Mouse (Mus musculus) heart, embryonic 16.5 days (tissue): Measurements from ENCODE around the gene Gpr158. TPM values are rescaled to one million over a fixed set of nuclear protein-coding genes. Genes with fewer than 3 reads are reported as not detected.

Experiments
- ATAC-seq: fragments of 200-750 bp; cut with Nextera tagmentation; replicated peaks from 2 replicates; pipeline ENCODE4 v1.8.0; 2017; ENCODE audit warnings: moderate number of reproducible peaks; ENCODE audit not compliant: insufficient read depth, low FRiP score; ENCODE audit errors: extremely low read depth
- H3K27ac ChIP-seq: fragments of 300-500 bp; sonication (generic); 2 replicates; pipeline ENCODE4 v1.5.1; 2014; ENCODE audit warnings: mild to moderate bottlenecking, low read length, control low read depth, moderate library complexity
- H3K27me3 ChIP-seq: fragments of 300-500 bp; sonication (generic); 2 replicates; pipeline ENCODE4 v1.6.1; 2014; ENCODE audit warnings: low read length, mixed read lengths; ENCODE audit not compliant: control insufficient read depth, insufficient read depth
- H3K36me3 ChIP-seq: fragments of 300-500 bp; sonication (generic); 2 replicates; pipeline ENCODE4 v1.6.1; 2014; ENCODE audit not compliant: control insufficient read depth, insufficient read depth
- H3K4me1 ChIP-seq: fragments of 300-500 bp; sonication (generic); 2 replicates; pipeline ENCODE4 v1.6.1; 2014; ENCODE audit warnings: low read length, mixed read lengths; ENCODE audit not compliant: control insufficient read depth, insufficient read depth
- H3K4me2 ChIP-seq: fragments of 300-500 bp; sonication (generic); 2 replicates; pipeline ENCODE4 v1.6.1; 2014; ENCODE audit warnings: low read depth, mild to moderate bottlenecking, control low read depth, low read length
- H3K4me3 ChIP-seq: fragments of 300-500 bp; sonication (generic); 2 replicates; pipeline ENCODE4 v1.5.1; 2014; ENCODE audit warnings: mild to moderate bottlenecking, control low read depth, low read length
- H3K9ac ChIP-seq: fragments of 300-500 bp; sonication (generic); 2 replicates; pipeline ENCODE4 v1.6.1; 2014; ENCODE audit warnings: low read length, control low read depth
- H3K9me3 ChIP-seq: fragments of 300-500 bp; sonication (generic); replicated peaks from 2 replicates; pipeline ENCODE4 v1.6.1; 2016; ENCODE audit warnings: low read length; ENCODE audit not compliant: control insufficient read depth
- WGBS: fragments of 180-500 bp; shearing (Covaris S2); extraction: QIAGEN DNeasy Blood & Tissue Kit; methylation state at CpG from one replicate; pipeline ENCODE4 v1.1.7; 2014; 5-methylcytosine and 5-hydroxymethylcytosine counted together
- polyA plus RNA-seq: library from polyadenylated mRNA; unstranded; fragments of >200 nt; fragmentation: Nextera tagmentation; extraction: Ambion mirVana; gene quantifications from 2 replicates; pipeline ENCODE4 v1.2.1, GENCODE M21; 2015

Gene Gpr158
- polyA plus RNA-seq = 0.02 and 0.03 TPM in 2 replicates

DNA sequence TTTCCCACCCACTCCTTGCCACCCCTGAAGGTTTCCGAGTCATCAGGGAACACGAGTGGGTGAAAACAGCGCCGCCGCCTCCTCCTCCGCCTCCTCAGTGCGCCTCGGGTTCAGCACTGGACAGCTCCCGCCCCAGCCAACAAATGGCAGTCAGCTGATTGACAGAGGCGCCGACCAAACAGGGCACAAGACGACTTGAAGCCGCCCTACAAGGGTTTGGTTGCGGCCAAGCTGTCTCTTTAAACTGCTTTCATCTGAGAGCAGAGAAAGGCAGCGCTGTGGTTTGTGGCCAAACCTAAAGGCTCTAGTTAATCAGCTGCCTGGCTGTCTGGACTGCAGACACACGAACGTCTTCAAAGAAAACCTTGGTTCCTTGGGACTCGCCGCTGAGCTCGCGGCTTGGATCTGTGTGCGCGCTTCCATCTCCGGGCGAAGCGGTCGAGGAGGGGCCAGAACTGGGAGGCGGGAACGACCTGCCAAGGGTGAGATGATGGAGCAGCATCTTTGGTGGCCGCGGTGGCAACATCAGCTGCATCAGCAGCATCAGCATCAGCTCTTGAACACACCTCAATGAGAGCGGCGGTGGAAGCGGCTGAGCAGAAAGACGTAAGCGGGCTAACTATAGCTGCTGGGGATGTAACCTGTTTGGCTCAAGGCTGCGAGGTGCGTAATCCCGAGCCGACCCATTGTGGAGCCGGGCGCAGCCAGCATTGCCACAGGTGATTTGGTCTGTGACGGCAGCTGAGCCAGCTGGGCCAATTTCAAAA lies at the start of gene Gpr158:
TSS of gene Gpr158 (plus strand) at position 198 of the 767 bp plus-strand sequence.
- Histone ChIP-seq H3K27me3 (peaks cover 33% of the 10 kb centered on the region), H3K9me3 (no peaks in the 10 kb centered on the region), H3K27ac (no peak within 1 kb of the TSS), H3K9ac (no peak within 1 kb of the TSS), H3K4me2 (peak within 1 kb of the TSS; percentile 61), H3K4me1 (no peaks in the 10 kb centered on the region), H3K36me3 (no peaks in the 10 kb centered on the region), H3K4me3 (peak within 1 kb of the TSS; percentile 39)
- peak; percentile 85 for ATAC-seq
- 3% methylated on average over 43 of the region's 43 CpGs for WGBS

DNA sequence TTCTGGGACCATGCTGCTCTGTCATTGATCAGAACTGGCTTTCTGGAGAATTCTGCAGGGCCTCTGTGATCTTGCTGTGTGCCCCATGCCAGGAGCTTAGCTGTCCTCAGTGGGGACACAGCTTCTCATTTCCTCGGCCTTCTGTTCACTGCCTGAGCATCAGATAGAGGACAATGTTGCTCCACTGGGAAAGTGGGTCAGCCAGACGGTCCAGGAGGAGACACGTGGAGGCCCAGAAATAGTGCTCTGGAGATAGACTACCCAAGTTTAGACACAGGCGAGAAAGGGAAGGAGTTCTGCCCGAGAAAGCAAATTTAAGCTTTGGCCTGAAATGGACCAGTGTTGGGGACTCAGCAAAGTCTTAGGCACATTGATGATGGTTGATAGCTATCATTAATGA lies 23.5 kb upstream of the Gpr158 start:
- H3K4me2 ChIP-seq = no peak overlapping the region
- H3K36me3 ChIP-seq = no peaks in the 10 kb centered on the region
- H3K27ac ChIP-seq = no peak overlapping the region
- no peak for ATAC-seq
- no peaks in the 10 kb centered on the region for H3K27me3 ChIP-seq
- 48% methylated on average over 5 of the region's 5 CpGs for WGBS
- H3K4me1 ChIP-seq = no peaks in the 10 kb centered on the region
- no peaks in the 10 kb centered on the region for H3K9me3 ChIP-seq
- no peak overlapping the region for H3K9ac ChIP-seq
- H3K4me3 ChIP-seq = no peak overlapping the region

DNA sequence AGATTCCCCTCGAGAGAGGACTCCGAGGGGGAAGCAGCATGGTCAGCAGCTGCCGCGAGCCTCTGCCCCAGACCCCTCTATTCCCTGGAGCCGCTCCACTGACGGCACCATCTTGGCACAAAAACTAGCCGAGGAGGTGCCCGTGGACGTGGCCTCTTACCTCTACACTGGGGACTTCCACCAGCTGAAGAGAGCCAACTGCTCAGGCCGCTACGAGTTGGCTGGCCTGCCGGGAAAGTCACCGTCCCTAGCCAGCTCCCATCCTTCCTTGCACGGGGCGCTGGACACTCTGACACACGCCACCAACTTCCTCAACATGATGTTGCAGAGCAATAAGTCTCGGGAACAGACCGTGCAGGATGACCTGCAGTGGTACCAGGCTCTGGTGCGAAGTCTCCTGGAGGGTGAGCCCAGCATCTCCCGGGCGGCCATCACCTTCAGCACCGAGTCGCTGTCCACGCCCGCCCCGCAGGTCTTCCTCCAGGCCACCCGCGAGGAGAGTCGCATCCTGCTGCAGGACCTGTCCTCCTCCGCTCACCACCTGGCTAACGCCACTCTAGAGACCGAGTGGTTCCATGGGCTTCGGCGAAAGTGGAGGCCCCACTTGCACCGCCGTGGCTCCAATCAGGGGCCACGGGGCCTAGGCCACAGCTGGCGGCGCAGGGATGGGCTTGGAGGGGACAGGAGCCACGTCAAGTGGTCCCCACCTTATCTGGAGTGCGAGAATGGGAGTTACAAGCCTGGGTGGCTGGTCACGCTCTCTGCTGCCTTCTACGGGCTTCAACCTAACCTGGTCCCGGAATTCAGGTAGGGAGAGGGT lies 1.2 kb downstream of the Gpr158 start:
- ATAC-seq = no peak
- H3K27ac ChIP-seq = no peak overlapping the region
- H3K9me3 ChIP-seq = no peaks in the 10 kb centered on the region
- no peaks in the 10 kb centered on the region for H3K36me3 ChIP-seq
- 17% methylated on average over 44 of the region's 44 CpGs for WGBS
- peaks cover 33% of the 10 kb centered on the region for H3K27me3 ChIP-seq
- H3K9ac ChIP-seq = no peak overlapping the region
- no peak overlapping the region for H3K4me3 ChIP-seq
- no peak overlapping the region for H3K4me2 ChIP-seq
- H3K4me1 ChIP-seq = no peaks in the 10 kb centered on the region

DNA sequence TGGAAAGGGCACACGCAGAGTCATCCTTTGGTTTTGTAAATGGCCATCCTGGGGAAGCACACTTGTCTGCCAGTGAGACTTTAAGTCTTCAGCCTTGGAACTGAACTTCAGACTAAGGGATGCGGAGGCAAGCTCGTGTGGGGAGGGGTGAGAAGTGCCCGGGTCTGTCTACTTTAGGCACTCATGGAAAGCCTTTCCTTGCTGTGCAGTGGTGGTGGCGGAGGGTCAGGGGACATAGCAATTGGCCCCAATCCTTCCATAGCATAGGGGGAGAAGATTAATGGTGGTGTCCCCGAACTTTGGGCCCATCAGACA lies 1.8 kb downstream of the Gpr158 start:
- H3K4me2 ChIP-seq = no peak overlapping the region
- H3K4me1 ChIP-seq = no peaks in the 10 kb centered on the region
- peaks cover 33% of the 10 kb centered on the region for H3K27me3 ChIP-seq
- 47% methylated on average over 6 of the region's 6 CpGs for WGBS
- no peak overlapping the region for H3K4me3 ChIP-seq
- H3K9me3 ChIP-seq = no peaks in the 10 kb centered on the region
- no peaks in the 10 kb centered on the region for H3K36me3 ChIP-seq
- no peak for ATAC-seq
- H3K9ac ChIP-seq = no peak overlapping the region
- H3K27ac ChIP-seq = no peak overlapping the region

DNA sequence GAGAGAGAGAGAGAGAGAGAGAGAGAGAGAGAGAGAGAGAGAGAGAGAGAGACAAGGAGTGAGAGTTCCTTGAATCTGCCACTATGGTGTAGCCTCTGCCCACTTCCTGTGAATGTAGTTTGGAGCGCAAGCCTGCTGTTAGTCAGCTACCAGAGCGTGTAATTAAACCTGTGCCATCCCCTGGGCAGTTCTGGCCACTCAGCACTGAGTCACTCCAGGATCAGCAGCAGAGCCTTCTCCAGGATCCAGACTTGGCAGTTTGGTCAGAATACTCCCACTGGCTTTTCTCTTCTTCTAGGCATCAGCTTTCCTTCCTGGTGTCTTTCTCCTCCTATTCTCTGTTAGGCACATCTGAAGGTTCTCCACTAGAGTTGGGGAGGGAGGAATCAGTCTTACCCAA lies 2.2 kb downstream of the Gpr158 start:
- Histone ChIP-seq H3K9ac (no peak overlapping the region), H3K36me3 (no peaks in the 10 kb centered on the region), H3K9me3 (no peaks in the 10 kb centered on the region), H3K4me2 (no peak overlapping the region), H3K27me3 (peaks cover 33% of the 10 kb centered on the region), H3K4me1 (no peaks in the 10 kb centered on the region), H3K27ac (no peak overlapping the region), H3K4me3 (no peak overlapping the region)
- ATAC-seq = no peak
- WGBS = 63% methylated on average over 2 of the region's 2 CpGs

DNA sequence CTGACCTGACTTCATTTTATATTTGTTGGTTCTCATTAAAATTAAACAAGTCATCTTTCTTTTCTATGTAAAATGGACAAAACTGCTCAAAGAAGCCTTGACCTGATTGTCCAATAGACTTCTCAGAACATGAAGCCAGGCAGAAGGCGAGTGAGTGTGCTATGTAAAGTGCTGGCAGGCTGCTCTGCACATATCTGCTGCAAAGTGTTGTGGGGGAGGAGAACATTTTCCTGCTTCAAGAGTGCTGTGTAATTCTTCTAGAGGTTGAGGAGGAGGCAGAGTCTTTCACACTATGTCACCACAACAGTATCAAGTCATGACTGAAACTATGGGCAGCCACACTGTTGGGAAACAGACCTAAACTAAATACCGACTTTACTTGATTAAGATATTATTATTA lies 12.2 kb downstream of the Gpr158 start:
- H3K27me3 ChIP-seq = no peaks in the 10 kb centered on the region
- H3K9ac ChIP-seq = no peak overlapping the region
- 61% methylated on average over 2 of the region's 2 CpGs for WGBS
- H3K9me3 ChIP-seq = no peaks in the 10 kb centered on the region
- H3K4me3 ChIP-seq = no peak overlapping the region
- no peaks in the 10 kb centered on the region for H3K36me3 ChIP-seq
- H3K4me1 ChIP-seq = no peaks in the 10 kb centered on the region
- H3K27ac ChIP-seq = no peak overlapping the region
- no peak overlapping the region for H3K4me2 ChIP-seq
- no peak for ATAC-seq

DNA sequence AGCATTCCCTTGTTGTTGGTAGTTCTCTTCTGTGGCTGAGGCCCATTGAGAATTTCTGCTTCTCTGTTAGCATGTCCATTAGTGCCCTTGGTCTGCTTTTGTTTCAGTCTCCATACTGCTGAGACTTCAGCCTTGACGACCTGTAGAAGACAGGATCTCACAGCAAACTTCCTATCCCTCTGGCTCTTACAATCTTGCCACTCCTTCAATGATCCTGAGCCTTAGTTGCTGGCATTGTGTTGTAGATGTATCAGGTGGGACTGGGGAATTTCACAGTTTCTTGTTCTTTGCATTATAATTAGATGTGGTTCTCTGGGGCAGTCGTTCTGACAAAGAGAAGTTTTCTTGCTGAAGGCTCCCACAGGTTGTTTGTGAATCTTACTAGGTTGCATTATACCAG lies 25.4 kb downstream of the Gpr158 start:
- no peak overlapping the region for H3K9ac ChIP-seq
- no peaks in the 10 kb centered on the region for H3K9me3 ChIP-seq
- no peaks in the 10 kb centered on the region for H3K36me3 ChIP-seq
- no peaks in the 10 kb centered on the region for H3K4me1 ChIP-seq
- H3K27ac ChIP-seq = no peak overlapping the region
- no peak overlapping the region for H3K4me3 ChIP-seq
- H3K27me3 ChIP-seq = no peaks in the 10 kb centered on the region
- no peak overlapping the region for H3K4me2 ChIP-seq
- 14% methylated on average over 2 of the region's 2 CpGs for WGBS
- no peak for ATAC-seq

DNA sequence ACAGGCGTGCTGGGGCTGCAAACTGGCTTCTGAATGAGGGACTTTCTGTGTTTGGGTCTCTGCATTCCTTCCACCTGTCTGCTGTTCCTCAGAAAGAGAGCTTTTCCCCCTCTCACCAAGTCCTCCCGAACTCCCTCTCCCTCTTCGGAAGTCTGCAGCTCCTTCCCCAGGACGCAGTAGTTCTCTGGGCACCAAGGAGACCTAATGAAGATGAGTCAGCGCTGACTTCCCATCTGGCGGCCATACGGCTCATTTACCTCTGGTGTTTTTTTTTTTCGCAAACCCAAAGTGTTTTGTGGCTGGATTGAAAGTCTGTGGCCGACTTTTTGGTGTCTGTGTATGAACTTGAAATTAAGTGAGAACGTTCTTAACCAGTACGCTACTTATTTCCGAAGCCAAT lies 30.0 kb downstream of the Gpr158 start:
- Histone ChIP-seq H3K9me3 (no peaks in the 10 kb centered on the region), H3K36me3 (no peaks in the 10 kb centered on the region), H3K27me3 (no peaks in the 10 kb centered on the region), H3K27ac (no peak overlapping the region), H3K4me3 (no peak overlapping the region), H3K9ac (no peak overlapping the region), H3K4me2 (no peak overlapping the region), H3K4me1 (no peaks in the 10 kb centered on the region)
- WGBS = 81% methylated on average over 12 of the region's 12 CpGs
- no peak for ATAC-seq

DNA sequence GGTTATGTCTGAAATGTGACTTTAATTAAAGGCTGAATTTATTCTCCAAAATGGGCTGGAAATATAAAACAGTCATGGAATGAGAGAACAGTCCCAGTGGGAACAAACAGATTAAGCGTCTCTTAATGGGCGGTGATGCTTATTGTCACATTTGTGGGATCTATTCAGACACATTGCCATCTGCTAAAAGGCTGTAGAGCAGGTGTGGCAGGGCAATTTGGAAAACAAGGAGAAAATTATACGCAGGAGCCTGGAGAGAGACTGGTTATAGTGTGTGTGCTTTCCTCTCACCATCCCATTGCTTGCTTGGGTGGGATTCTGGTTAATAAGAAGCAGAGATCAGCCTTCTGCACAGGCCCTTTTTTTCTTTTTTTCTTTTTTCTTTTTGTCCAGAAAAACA lies 32.3 kb downstream of the Gpr158 start:
- H3K4me3 ChIP-seq = no peak overlapping the region
- no peaks in the 10 kb centered on the region for H3K27me3 ChIP-seq
- no peak overlapping the region for H3K4me2 ChIP-seq
- H3K9me3 ChIP-seq = no peaks in the 10 kb centered on the region
- 76% methylated on average over 3 of the region's 3 CpGs for WGBS
- no peak overlapping the region for H3K9ac ChIP-seq
- no peaks in the 10 kb centered on the region for H3K36me3 ChIP-seq
- H3K4me1 ChIP-seq = no peaks in the 10 kb centered on the region
- ATAC-seq = no peak
- no peak overlapping the region for H3K27ac ChIP-seq
